Mouse (Mus musculus): ENCODE data around the gene Stard7. TPM values are rescaled to one million over a fixed set of nuclear protein-coding genes. Genes with fewer than 3 reads are reported as not detected.
A peak's percentile ranks its signal among the peaks of the same experiment; 100 is the strongest.
"Not testable (repeated sequence)": the region's sequence is repeated elsewhere in the genome, so short reads cannot be mapped to it uniquely, and the experiment has no call there.

Gene Stard7
- polyA plus RNA-seq, 1 experiment from 2014 or later, result 37.5 TPM

GRCm38 (mm10) chr2:127252787-127253186 is 17.2 kb upstream of the Stard7 start:
- peaks cover 22% of the 10 kb centered on the region for H3K36me3 ChIP-seq (replicated peaks)
- H3K27ac ChIP-seq (replicated peaks), result no peak overlapping the region
- no peak overlapping the region for H3K4me3 ChIP-seq (replicated peaks)
- H3K27me3 ChIP-seq, result no peaks in the 10 kb centered on the region
- H3K4me2 ChIP-seq, result no peak overlapping the region
- no peak for ATAC-seq (ENCODE audit: insufficient read depth)
- WGBS (ENCODE audit: insufficient replicate concordance), result 72% methylated on average over 5 of the region's 5 CpGs
- peaks cover 37% of the 10 kb centered on the region for H3K4me1 ChIP-seq (replicated peaks)
- H3K9ac ChIP-seq, result no peak overlapping the region
- H3K9me3 ChIP-seq (replicated peaks), result no peaks in the 10 kb centered on the region

GRCm38 (mm10) chr2:127254604-127255134 is 15.3 kb upstream of the Stard7 start:
- H3K4me2 ChIP-seq, result no peak overlapping the region
- no peak overlapping the region for H3K4me3 ChIP-seq (replicated peaks)
- ATAC-seq (ENCODE audit: insufficient read depth), result no peak
- peaks cover 23% of the 10 kb centered on the region for H3K4me1 ChIP-seq (replicated peaks)
- H3K9ac ChIP-seq, result no peak overlapping the region
- no peaks in the 10 kb centered on the region for H3K9me3 ChIP-seq (replicated peaks)
- no peaks in the 10 kb centered on the region for H3K27me3 ChIP-seq
- peaks cover 40% of the 10 kb centered on the region for H3K36me3 ChIP-seq (replicated peaks)
- no peak overlapping the region for H3K27ac ChIP-seq (replicated peaks)
- 67% methylated on average over 3 of the region's 3 CpGs for WGBS (ENCODE audit: insufficient replicate concordance)

GRCm38 (mm10) chr2:127255294-127255693 is 14.7 kb upstream of the Stard7 start:
- WGBS (ENCODE audit: insufficient replicate concordance), result 78% methylated on average over 6 of the region's 6 CpGs
- Histone ChIP-seq H3K36me3 (replicated peaks) (peaks cover 44% of the 10 kb centered on the region), H3K4me1 (replicated peaks) (peaks cover 17% of the 10 kb centered on the region), H3K4me2 (no peak overlapping the region), H3K4me3 (replicated peaks) (no peak overlapping the region), H3K27me3 (no peaks in the 10 kb centered on the region), H3K27ac (replicated peaks) (no peak overlapping the region), H3K9ac (no peak overlapping the region), H3K9me3 (replicated peaks) (no peaks in the 10 kb centered on the region)
- ATAC-seq (ENCODE audit: insufficient read depth), result no peak

GRCm38 (mm10) chr2:127259340-127259739 is 10.7 kb upstream of the Stard7 start:
- Histone ChIP-seq H3K9ac (no peak overlapping the region), H3K9me3 (replicated peaks) (no peaks in the 10 kb centered on the region), H3K27me3 (no peaks in the 10 kb centered on the region), H3K4me2 (no peak overlapping the region), H3K4me1 (replicated peaks) (peaks cover 4% of the 10 kb centered on the region; the same call in 1 of the 2 replicates), H3K4me3 (replicated peaks) (no peak overlapping the region), H3K36me3 (replicated peaks) (peaks cover 39% of the 10 kb centered on the region), H3K27ac (replicated peaks) (no peak overlapping the region)
- WGBS (ENCODE audit: insufficient replicate concordance), result 75% methylated on average over 5 of the region's 5 CpGs
- ATAC-seq (ENCODE audit: insufficient read depth), result no peak

- no peaks in the 10 kb centered on the region for H3K27me3 ChIP-seq
- H3K9me3 ChIP-seq (replicated peaks), result no peaks in the 10 kb centered on the region
- ATAC-seq (ENCODE audit: insufficient read depth), result no peak
- no peak overlapping the region for H3K4me2 ChIP-seq
- H3K4me3 ChIP-seq (replicated peaks), result no peak overlapping the region
- H3K27ac ChIP-seq (replicated peaks), result no peak overlapping the region
- H3K4me1 ChIP-seq (replicated peaks), result peaks cover 7% of the 10 kb centered on the region
- no peak overlapping the region for H3K9ac ChIP-seq
- H3K36me3 ChIP-seq (replicated peaks), result peaks cover 26% of the 10 kb centered on the region
Observed at GRCm38 (mm10) chr2:127262480-127262879, 7.5 kb upstream of the Stard7 start.

GRCm38 (mm10) chr2:127267854-127268253 is 2.2 kb upstream of the Stard7 start:
- no peak overlapping the region for H3K9ac ChIP-seq

GRCm38 (mm10) chr2:127270300-127271041 is 453 bp downstream of the Stard7 start:
- peak; percentile 92 for ATAC-seq (ENCODE audit: insufficient read depth)
- Histone ChIP-seq H3K27ac (replicated peaks) (peak overlapping the region; percentile 92), H3K4me2 (peak overlapping the region; percentile 87), H3K4me1 (replicated peaks) (peaks cover 39% of the 10 kb centered on the region), H3K9ac (peak overlapping the region; percentile 94), H3K36me3 (replicated peaks) (0 out of 2 replicates have a peak, but pooled peaks cover 7% of the 10 kb centered on the region), H3K27me3 (no peaks in the 10 kb centered on the region), H3K9me3 (replicated peaks) (no peaks in the 10 kb centered on the region), H3K4me3 (replicated peaks) (peak overlapping the region; percentile 93)
- WGBS (ENCODE audit: insufficient replicate concordance), result under 1% methylated on average over 75 of the region's 75 CpGs

More at GRCm38 (mm10) chr2:127267854-127268253, 2.2 kb upstream of the Stard7 start:
- peaks cover 26% of the 10 kb centered on the region for H3K4me1 ChIP-seq (replicated peaks)
- ATAC-seq (ENCODE audit: insufficient read depth), result no peak
- H3K4me3 ChIP-seq (replicated peaks), result no peak overlapping the region
- H3K27ac ChIP-seq (replicated peaks), result no peak overlapping the region
- 70% methylated on average over 4 of the region's 4 CpGs for WGBS (ENCODE audit: insufficient replicate concordance)
- no peaks in the 10 kb centered on the region for H3K27me3 ChIP-seq
- 0 out of 2 replicates have a peak, but pooled peaks cover 5% of the 10 kb centered on the region for H3K36me3 ChIP-seq (replicated peaks)
- H3K4me2 ChIP-seq, result no peak overlapping the region
- no peaks in the 10 kb centered on the region for H3K9me3 ChIP-seq (replicated peaks)

- no peak for ATAC-seq (ENCODE audit: insufficient read depth)
- WGBS (ENCODE audit: insufficient replicate concordance), result 8% methylated on average over 8 of the region's 8 CpGs
- Histone ChIP-seq H3K4me1 (replicated peaks) (peaks cover 45% of the 10 kb centered on the region), H3K9me3 (replicated peaks) (no peaks in the 10 kb centered on the region), H3K9ac (peak overlapping the region; percentile 94), H3K36me3 (replicated peaks) (0 out of 2 replicates have a peak, but pooled peaks cover 7% of the 10 kb centered on the region), H3K27ac (replicated peaks) (peak overlapping the region; percentile 92), H3K4me2 (peak overlapping the region; percentile 87), H3K27me3 (no peaks in the 10 kb centered on the region), H3K4me3 (replicated peaks) (peak overlapping the region; percentile 93)
Observed at GRCm38 (mm10) chr2:127271042-127271515, 1.1 kb downstream of the Stard7 start.

GRCm38 (mm10) chr2:127272049-127272448 is 2.0 kb downstream of the Stard7 start:
- Histone ChIP-seq H3K4me3 (replicated peaks) (peak overlapping the region; percentile 93), H3K4me2 (peak overlapping the region; percentile 87), H3K4me1 (replicated peaks) (peaks cover 51% of the 10 kb centered on the region)
- H3K36me3 ChIP-seq (replicated peaks); ATAC-seq (ENCODE audit: insufficient read depth); H3K9me3 ChIP-seq (replicated peaks); H3K27ac ChIP-seq (replicated peaks); H3K9ac ChIP-seq; H3K27me3 ChIP-seq: not testable (repeated sequence)
- WGBS (ENCODE audit: insufficient replicate concordance), result 76% methylated on average over 4 of the region's 4 CpGs

- 0 out of 2 replicates have a peak, but pooled peaks cover 7% of the 10 kb centered on the region for H3K36me3 ChIP-seq (replicated peaks)
- H3K9ac ChIP-seq, result no peak overlapping the region
- H3K4me2 ChIP-seq, result peak overlapping the region; percentile 11; the same call in 1 of the 2 replicates
- H3K4me3 ChIP-seq (replicated peaks), result no peak overlapping the region
- WGBS (ENCODE audit: insufficient replicate concordance), result 86% methylated on average over 3 of the region's 3 CpGs
- H3K4me1 ChIP-seq (replicated peaks), result peaks cover 51% of the 10 kb centered on the region
- H3K27ac ChIP-seq (replicated peaks), result no peak overlapping the region
- no peak for ATAC-seq (ENCODE audit: insufficient read depth)
- H3K27me3 ChIP-seq, result no peaks in the 10 kb centered on the region
- no peaks in the 10 kb centered on the region for H3K9me3 ChIP-seq (replicated peaks)
Observed at GRCm38 (mm10) chr2:127272806-127273205, 2.8 kb downstream of the Stard7 start.

GRCm38 (mm10) chr2:127274590-127274989 is 4.6 kb downstream of the Stard7 start:
- 0 out of 2 replicates have a peak overlapping the region, but pooled peaks have one; percentile 9 for H3K9ac ChIP-seq
- peaks cover 47% of the 10 kb centered on the region for H3K4me1 ChIP-seq (replicated peaks)
- peak overlapping the region; percentile 41; the same call in 1 of the 2 replicates for H3K27ac ChIP-seq (replicated peaks)
- 88% methylated on average over 2 of the region's 2 CpGs for WGBS (ENCODE audit: insufficient replicate concordance)
- 0 out of 2 replicates have a peak, but pooled peaks cover 7% of the 10 kb centered on the region for H3K36me3 ChIP-seq (replicated peaks)
- H3K27me3 ChIP-seq, result no peaks in the 10 kb centered on the region
- peak overlapping the region; percentile 7; the same call in 1 of the 2 replicates for H3K4me2 ChIP-seq
- H3K4me3 ChIP-seq (replicated peaks), result no peak overlapping the region
- no peak for ATAC-seq (ENCODE audit: insufficient read depth)
- H3K9me3 ChIP-seq (replicated peaks), result no peaks in the 10 kb centered on the region
